Mouse (Mus musculus): ENCODE data around the gene Gm21497. TPM values are rescaled to one million over a fixed set of nuclear protein-coding genes. Genes with fewer than 3 reads are reported as not detected.
"Not testable (repeated sequence)": the region's sequence is repeated elsewhere in the genome, so short reads cannot be mapped to it uniquely, and the experiment has no call there.

Gm21497 gene
- polyA plus RNA-seq (2012; rRNA removed): not detected in 2 replicates

DNA sequence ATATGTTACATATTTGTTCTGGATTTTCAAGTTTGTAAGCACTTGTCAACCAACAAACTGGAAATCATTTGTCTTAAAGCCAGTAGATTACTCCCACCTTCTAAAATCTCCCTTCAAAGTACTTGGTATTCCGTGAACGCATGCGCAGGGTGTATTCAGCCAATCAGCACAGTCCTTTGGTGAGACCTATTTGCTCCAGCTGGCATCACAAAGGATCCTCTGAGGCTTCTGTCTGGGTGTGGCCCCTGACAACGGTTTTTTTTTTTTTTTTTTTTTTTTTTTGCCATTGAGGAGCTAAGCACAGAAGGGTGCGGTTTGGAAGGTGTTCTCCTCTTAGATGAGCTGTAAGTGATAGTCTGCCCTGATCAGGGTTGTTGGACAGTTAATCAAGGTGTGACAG is at the start of gene Gm21497:
TSS of gene Gm21497 (plus strand) at position 301 of the 400 bp plus-strand sequence.
- DNase-seq (ENCODE audit: low read depth, low spot score): not testable (repeated sequence)
- no CpG with 5 or more reads among the region's 5 CpGs for whole genome bisulfite sequencing
